Mouse (Mus musculus): ENCODE results near the gene Stim1.

Gene Stim1

DNA sequence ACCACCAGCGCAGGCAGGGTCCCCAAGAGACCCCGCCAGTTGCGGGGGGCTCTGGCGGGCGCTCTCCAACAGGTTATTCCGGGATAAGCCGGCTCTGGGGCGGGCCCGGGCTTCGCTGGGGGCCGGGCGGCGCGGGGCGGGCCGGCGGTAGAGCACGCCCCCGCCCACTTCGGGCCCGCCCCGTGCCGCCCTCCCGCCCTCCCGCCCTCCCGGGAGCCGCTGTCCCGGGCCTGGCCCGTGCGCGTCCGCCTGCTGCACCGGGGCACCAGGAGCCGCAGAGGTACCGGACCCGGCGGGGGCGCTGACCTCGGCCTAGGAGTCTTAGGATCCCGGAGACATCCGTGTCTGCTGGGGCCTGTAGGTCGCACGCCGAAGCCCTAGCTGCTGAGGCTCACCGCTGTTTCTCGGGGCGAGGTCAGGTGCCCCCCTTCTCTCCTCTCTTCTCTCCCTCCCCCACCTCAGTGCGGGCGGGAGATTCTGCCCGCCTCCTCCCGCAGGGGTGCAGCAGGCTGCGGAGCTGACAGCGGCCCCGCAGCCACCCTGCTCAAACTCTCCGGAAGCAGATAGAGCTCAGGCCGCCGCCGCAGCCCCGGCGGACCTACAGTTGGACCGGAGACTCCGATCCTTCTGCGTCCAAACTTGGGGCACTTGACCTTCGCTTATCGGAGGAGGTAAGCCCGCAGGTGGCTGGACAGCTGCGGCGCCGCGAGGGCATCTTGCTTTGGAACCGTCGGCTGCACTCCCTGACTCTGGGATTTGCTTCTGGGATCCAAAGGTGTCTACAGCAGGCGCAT is at the start of gene Stim1:
TSS of gene Stim1 (plus strand) at position 206 of the 794 bp plus-strand sequence.
- DNase-seq (ENCODE audit: low read depth, low spot score), result peak; percentile 91

DNA sequence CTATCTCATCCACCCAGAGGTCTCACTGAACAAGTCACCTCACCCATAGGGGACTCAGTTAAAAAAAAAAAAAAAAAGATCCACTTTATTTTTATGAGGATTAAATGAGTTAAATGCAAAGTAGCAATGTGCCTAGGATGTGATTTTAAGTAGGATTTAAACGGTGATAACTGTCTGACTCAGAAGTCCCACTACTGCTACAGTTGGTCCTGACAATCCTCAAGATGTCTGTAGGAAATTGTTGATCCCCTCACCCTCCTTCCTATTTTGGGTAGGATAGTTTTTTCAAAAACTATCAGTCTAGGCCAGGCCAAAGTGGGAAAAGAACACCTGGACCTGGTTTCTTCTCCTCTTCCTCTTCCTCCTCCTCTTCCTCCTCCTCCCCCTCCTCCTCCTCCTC is 45.7 kb upstream of the Stim1 start:
- DNase-seq (ENCODE audit: low read depth, low spot score), result no peak

DNA sequence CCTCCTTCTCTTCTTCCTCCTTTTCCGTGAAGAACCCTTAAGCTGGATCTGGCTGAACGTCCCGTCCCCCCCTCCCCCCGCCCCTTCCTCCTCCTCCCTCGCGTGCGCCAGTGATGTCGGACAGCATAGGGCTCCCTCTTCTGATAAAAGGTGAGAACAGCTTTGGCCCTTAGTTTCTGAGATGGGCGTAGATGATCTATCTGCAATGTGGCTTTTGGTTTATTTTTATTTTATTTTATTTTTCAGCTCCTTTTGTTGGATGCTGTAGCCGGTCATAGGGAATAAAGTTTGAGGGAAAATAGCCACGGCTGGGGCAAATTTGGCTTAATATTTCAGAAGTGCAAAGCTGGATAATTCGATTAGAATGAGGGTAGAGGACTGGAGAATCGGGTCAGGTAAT is 45.3 kb upstream of the Stim1 start:
- peak; percentile 72 for DNase-seq (ENCODE audit: low read depth, low spot score)

DNA sequence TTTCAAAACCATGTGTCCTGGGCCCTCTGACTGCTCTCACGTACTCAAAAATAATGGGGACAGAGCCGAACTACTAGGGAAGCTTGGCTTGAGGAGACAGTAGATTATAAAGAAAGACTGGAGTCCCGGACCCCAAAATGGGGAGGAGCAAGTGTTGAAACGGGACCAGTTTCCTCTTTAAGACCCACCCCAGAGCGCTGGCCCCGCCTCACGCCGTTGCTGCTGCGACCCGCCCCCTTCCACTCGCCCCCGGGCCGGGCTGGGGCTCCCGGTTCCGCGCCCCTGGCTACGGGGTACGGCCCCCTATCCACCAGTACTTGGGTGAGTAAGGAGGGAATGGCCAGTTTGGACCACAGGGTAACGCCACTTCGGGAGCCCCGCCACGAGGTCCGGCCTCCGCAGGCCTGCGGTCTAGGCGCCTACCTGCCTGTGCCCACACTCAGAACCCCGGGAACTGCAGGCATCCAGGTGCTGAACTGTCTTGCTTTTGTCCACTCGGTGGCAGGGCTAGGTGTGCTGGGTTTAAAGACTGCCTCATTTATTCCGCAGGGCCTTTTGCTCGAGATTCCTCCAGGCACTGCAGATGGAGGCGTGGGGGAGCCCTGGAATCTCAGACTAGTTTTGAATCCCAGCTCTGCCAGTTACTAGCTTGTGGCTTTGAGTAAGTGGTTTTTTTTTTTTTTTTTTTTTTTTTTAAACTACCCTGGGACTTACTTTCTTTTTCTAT is 44.6 kb upstream of the Stim1 start:
- peak; percentile 76 for DNase-seq (ENCODE audit: low read depth, low spot score)

DNA sequence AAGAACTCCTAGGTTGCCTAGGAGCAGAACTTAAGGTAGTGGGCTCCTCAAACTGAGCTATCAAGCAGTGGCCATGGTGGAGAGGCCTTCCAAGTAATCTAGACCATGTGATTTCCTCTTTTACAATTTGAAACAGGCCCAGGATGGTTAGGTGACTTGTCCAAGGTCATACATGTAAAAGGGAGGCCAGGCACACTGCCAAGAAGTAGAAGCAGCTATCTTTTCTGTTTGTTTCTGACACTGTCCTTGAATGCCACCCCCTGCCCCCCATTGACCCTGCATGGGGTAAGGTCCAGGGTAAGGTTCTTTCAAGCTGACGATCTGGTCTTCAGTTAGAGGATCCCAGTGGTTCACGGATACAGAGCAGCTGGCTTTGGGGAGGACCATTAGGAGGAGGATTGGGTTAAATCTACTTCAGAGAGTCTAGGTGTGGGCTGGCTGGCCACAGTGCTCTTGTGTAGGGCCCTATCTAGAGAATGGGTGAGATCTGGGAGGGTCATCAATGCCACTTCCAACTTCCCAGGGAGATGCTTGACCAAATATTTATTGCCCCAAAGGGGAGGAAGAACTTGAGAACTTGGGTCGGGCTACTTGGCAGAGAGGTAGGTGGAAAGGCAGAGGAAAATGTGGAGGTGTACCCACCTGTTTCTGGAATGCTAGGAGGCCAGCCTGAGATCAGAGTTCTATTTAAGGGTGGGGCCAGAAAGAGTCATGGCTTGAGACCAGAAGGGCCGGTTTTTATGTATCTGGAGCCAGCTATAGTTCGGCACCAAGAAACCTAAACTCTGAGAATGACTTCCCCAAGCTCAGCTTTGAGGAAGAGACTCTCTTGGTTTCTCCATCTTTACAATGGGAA is 43.5 kb upstream of the Stim1 start:
- no peak for DNase-seq (ENCODE audit: low read depth, low spot score)

DNA sequence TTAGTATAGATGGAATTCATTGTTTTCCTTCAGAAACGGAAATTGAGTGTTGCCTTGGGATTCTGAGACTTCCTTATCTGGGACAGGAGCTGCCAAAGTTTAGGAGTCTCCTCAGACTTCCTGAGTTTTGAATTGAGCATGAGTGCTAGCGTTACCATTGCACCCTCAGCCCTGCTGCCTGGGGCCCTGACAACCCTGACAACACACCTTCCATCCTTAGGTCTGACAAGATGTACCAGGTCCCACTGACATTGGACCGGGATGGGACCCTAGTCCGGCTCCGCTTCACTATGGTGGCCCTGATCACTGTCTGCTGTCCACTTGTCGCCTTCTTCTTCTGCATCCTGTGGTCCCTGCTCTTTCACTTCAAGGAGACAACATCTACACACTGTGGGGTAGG is 41.6 kb upstream of the Stim1 start:
- no peak for DNase-seq (ENCODE audit: low read depth, low spot score)

DNA sequence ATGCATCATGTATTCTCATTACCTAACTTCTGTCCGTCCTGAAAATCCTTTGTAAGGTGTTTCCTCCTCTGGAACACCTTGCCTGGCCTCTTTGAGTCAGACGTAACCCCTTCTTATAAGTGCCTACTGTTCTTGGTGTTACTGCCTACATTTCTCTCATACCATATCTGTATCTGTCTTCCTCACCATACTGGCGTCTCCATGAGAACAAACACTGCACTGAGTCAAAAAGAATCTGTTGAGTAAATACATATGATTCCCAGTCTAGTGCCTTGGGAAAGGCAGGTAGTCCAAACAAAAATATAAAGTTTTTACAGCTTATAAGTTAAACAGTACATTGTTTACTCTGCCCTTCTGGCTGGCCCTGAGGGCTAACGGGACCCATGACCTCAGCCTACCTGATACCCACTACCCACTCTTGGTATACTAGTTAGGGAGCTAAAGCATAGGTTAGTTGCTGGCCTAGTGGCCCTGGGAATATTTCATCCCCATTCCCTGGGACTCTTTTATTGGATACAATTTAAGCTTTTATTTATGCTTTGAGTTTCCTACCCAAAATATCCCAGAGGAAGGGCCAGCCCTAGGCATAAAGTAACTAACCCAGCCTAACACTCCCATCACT is 39.4 kb upstream of the Stim1 start:
- DNase-seq (ENCODE audit: low read depth, low spot score), result no peak

- DNase-seq (ENCODE audit: low read depth, low spot score), result no peak
Observed at GRCm38 (mm10) chr7:102229814-102230213, 37.8 kb upstream of the Stim1 start.

- DNase-seq (ENCODE audit: low read depth, low spot score), result no peak
Observed at GRCm38 (mm10) chr7:102233059-102233458, 34.5 kb upstream of the Stim1 start.

DNA sequence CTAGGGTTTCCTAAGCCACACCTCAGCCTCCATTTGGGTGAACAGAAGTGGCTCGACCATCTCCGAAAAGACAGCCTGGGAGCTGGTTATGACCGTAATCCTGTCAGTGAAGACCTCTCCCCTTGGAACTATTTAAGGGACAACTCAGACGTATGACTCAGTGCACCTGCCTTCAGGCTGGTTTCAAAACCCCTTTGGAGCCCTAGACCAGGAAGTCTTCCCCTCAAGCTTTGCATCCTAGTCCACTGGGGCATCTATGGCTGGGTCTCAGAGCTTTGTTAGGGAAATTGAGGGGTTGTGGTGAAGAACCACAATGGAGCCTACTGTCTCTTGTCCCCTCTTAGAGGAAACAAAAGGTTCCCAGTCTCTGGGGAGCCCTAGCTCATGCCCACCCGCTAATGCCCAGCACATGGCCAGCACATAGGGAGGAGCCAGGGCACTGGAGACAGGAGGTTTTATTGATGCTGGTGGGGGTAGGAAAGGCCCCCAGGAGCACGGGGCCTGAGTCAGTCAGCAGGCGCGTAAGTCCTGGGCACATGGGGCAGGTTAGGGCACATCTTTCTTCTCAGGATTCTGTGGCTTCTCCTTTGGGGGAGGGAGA is 28.8 kb upstream of the Stim1 start:
- DNase-seq (ENCODE audit: low read depth, low spot score), result no peak

DNA sequence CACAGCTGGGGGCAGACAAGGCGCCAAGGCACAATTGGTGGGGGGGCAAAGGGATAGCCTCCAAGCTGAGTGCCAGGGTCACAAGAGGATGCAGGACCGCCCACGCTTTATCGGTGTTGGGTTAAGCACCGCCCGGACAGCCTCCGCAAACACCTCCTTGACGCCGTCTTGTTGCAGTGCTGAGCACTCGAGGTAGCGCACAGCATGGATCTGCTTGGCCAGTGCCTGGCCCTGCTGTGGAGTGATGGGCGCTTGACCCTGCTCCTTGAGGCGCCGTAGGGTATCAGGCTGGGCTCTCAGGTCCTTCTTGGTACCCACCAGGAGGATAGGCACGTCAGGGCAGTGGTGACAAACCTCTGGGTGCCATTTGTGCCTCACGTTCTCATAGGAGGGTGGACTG is 28.0 kb upstream of the Stim1 start:
- DNase-seq (ENCODE audit: low read depth, low spot score), result no peak

- DNase-seq (ENCODE audit: low read depth, low spot score), result no peak
Observed at GRCm38 (mm10) chr7:102242371-102242770, 25.2 kb upstream of the Stim1 start.

DNA sequence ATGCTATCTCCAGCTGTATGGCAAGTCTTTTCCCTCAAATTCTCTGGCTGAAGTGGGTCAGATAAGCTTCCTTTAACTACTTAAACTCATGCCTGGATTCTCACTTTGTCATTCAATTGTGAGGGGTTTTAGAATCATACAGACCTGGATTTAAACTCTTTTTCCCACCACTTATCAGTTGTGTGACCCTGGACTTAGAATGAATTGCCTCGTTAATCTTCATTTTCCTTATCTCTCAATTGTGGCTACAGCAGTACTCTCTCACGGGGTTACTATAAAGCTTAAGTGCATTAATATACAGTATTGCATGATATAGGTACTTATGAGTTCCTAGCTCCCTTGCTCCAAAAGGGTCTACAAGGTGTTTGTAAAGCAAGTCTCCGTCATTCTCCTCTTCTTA is 24.7 kb upstream of the Stim1 start:
- no peak for DNase-seq (ENCODE audit: low read depth, low spot score)

DNA sequence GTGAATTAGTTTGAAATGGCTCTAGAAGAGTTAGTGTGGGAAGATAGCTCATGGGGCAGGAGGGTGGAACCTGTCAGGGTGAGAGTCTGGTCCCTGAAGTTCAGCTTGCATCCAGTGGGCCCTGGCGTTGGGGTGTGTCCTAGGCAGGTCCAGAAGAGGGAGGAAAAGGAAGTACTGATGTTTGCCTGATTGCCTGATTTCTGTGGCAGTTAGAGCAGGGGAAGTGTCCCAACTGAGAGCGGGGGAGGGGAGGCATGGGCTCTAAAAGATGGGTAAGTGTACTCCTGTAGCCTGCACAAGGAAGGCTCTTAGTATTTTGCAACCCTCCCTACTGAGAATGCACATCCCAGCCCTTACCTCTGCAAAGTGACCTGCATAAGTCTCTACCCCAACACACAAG is 23.7 kb upstream of the Stim1 start:
- DNase-seq (ENCODE audit: low read depth, low spot score), result no peak

DNA sequence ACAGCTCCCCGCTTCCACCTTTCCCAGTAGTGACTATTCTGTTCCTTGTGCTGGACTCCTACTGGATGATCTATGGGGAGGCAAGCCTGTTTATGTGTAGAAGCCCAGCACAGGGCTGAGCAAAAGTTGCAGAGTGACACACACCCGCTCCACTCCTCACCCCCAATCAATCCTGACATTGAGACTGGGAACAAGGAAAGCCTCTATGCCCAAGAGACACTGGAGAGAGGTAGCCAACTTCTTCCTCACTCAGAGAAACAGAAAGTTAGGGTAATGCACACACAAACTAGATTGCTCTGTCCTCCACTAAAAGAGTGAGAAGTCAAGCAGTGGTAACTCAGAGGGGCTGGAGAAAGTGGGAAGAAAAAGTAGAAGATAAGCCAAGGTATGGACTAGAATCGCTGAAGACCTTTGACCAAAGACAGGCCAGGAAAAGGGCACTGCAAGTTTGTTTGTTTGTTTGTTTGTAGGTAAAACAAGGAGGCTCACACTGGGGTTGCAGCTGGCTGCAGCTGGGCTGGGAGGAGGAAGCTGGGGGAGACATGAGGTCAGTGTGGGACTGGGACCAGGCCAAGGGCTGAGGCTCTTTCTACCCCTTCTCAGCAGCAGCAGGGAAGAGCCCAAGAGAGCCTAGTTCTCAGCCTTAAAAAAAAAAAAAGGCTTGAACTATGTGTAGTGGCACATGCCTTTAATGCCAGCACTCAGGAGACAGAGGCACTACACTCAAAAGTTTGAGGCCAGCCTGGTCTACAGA is 22.6 kb upstream of the Stim1 start:
- DNase-seq (ENCODE audit: low read depth, low spot score), result no peak

DNA sequence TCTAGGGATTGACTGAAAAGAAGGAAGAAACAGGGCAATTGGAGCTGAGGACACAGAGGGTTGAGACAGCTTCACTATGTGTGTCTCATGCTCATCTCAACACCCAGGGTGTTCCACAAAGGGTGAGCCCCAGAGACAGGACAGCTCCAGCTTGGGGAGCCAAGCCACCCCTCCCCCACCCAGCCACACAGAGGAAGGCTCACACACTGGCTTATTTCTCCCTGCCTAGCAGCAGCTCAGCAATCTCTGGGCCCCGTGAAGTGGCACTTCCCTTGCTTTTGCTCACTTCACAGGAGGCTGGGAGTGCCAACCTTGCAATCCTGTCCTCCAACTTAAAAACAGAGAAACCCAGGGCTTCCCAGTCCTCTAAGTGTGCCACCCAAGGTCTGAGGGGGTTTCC is 21.8 kb upstream of the Stim1 start:
- no peak for DNase-seq (ENCODE audit: low read depth, low spot score)

GRCm38 (mm10) chr7:102246265-102246664 is 21.3 kb upstream of the Stim1 start:
- no peak for DNase-seq (ENCODE audit: low read depth, low spot score)

GRCm38 (mm10) chr7:102246956-102247797 is 20.4 kb upstream of the Stim1 start:
- DNase-seq (ENCODE audit: low read depth, low spot score), result no peak

DNA sequence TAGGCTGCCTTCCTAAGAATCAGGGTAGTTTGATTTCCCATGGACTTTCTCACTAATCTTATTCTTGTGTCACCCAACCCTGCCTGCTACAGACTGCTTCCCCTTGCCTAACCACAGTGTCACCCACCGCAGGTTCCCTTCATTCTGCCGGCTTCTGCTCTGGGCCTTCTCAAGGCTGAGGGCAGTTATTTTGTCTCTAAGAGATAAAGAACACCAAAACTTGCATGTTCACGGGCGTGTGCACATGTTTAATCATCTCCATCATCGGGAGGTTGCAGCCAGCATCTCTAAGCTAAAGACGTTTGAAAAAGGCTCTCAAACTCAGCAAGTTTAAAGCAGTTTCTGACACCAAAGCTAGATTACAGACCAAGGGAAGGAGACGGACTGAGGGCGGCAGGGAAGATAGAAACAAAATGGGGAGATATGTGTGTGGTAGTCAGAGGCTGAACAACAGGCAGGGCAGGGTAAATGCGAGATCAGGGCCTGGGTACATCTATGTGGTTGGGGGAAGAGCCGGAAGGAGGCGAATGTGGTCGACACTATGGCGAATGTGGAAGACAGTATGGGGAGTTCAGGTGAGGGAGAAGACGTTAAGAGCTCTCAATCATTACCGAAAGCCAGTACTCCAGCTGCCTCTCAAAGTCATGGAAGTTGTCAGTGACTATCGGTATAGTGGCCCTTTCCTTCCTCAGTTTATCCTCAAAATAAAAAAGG is 18.8 kb upstream of the Stim1 start:
- DNase-seq (ENCODE audit: low read depth, low spot score), result peak; percentile 67

All from A20 (cell line).